Mouse (Mus musculus): ENCODE results near the gene Syn3. TPM values are rescaled to one million over a fixed set of nuclear protein-coding genes. Genes with fewer than 3 reads are reported as not detected.

Syn3 gene
- total RNA-seq, 2 experiments from 2014 or later = 28.1 to 34.6 TPM

DNA sequence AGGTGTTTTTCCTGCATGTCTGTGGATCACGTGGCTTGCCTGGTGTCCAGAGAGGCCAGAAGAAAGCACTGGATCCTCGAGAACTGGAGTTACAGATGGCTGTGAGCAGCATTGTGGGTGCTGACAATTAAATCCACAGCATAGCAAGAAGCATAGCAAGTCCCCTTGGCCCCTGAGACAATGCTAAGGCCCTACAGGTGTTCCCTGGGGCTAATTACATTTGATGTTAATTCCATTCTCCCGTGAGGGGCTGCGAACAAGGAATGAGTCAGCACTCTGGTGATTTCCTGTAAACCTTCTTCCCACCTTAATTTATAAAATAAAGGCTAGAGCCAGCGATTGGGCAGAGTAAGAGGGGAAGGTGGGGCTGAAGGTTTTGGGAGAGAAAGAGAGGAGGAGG, 479.9 kb downstream of the Syn3 start:
- intact Hi-C loops (cut with DNase I) = no loop called here
- DNase-seq (ENCODE audit: low spot score in 2 of 2) = no peak

DNA sequence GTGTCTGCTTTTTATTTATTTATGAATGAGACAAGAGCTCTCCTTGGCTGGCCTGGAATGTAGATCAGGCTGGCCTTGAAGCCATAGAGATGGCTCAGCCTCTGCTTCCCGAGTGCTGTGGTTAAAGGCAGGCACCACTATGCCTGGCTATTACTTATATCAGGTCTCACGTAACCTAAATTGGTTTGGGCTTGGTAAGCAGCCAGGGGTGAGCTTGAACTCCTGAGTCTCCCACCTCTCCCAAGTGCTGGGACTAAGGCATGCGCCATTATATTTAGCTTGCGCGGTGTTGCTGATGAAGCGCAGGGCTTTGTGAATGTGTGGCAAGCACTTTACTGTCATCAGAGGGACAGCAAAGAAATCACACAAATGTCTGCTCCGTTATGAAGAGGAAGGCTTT, 480.9 kb downstream of the Syn3 start:
- intact Hi-C loops (cut with DNase I) = no loop called here

DNA sequence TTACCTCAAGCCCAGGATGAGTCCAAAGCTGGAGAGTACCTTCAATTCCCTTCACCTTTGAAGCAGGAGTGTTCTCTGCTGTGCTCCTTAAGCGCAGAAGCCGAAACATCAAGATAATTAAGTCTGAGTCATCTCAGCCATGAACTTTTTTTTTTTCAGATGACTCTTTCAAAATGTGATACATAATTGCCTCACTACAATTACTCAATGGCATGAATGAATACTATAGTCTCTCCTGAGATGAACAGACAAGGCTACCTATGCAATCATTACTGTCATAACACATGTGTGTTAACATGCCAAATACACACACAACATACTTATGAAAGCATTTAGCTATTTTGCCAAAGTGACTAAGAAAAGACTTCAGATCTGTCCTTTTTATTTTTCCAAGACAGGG, 486.9 kb downstream of the Syn3 start, which contains the start of gene Bpifc:
TSS of gene Bpifc (minus strand) at position 115 of the 400 bp plus-strand sequence.
- DNase-seq (ENCODE audit: low spot score in 2 of 2) = no peak
- intact Hi-C loops (cut with DNase I) = no loop called here

More for the DNA sequence above, 480.9 kb downstream of the Syn3 start:
- no peak for DNase-seq (ENCODE audit: low spot score in 2 of 2)

DNA sequence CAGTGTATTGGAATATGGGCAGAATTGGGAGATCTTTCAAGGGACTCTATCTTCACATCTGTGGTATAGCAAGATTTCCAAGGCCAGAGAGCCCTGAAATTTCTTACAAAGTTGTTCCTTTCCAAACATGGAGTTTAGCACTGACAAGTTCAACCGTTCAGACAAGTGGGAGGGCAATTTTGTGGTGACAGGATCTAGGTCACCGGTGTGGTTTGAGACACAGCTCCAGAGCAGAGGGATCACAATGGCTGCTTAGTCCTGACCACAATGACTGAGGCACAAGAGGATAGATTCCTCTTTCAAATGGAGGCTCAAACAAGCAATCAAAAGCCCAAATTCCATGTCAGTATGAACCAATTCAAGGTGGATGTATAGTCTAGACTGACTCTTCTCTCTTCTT, 487.5 kb downstream of the Syn3 start:
- intact Hi-C loops (cut with DNase I) = no loop called here
- no peak for DNase-seq (ENCODE audit: low spot score in 2 of 2)

DNA sequence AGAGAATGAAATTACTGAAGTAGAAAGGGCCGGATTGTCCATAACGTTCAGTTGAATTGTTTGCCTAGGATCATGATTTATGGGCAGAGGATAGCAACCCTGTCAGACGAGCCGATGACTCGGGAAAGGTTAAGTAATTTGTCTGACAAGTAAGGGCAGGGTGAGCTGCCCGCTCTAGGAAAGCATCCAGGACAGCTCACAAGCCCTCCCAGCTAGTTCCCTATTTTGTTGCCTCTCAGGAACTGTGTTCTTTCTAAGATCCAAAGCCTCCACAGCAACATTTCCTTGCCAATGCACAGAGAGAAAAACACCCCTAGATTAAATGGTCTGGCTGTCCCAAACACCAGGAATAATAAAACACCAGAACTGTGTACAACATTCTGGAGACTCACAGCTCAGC, 488.1 kb downstream of the Syn3 start:
- no peak for DNase-seq (ENCODE audit: low spot score in 2 of 2)
- intact Hi-C loops (cut with DNase I) = no loop called here

DNA sequence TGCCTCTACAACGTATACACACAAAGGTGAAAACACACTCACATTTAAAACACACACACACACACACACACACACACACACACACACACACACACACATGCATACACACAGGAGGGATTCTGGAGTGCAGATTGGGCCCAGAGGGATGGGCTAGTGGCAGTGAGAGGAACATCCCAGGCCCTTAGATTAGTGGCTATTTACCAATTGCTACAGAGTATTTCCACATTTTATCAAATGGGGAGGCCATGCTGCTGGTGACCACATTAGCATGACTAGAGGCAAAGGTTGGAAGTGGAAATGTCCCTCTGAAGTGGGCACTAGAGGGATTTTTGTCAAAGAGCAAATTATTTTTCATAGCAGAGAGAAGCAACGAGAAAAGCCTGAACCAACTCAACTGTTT, 489.0 kb downstream of the Syn3 start:
- intact Hi-C loops (cut with DNase I) = no loop called here

DNA sequence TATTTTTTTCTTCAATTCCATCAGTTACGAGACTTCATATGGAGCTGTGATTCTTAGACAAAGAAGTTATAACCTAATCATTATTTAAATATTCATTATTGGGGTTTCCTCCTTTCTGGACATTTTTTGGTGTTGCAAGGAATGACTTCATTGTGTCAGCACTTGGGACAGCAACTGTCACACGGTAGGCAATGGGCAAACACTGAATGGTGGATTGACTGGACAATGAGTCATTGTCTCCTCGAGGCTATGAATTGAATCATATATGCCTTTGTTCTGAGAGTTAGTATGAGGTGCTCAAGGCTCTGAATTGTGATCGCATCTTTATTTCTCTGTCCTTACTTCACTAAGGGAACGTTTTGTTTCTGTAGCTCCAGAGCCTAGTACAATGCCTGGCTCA, 492.2 kb downstream of the Syn3 start:
- intact Hi-C loops (cut with DNase I) = no loop called here
- no peak for DNase-seq (ENCODE audit: low spot score in 2 of 2)

More for the DNA sequence above, 489.0 kb downstream of the Syn3 start:
- DNase-seq (ENCODE audit: low spot score in 2 of 2) = no peak

Other genes starting within 250 kb of the Syn3 start
- gene Timp3, start 198.5 kb downstream of the Syn3 start, total RNA-seq (2021) = 10 to 100 TPM; 53.4 to 70.4 TPM
- 100 to 1,000 TPM; 290 to 352 TPM for gene Hsp90b1, start 206.6 kb upstream of the Syn3 start, total RNA-seq (2021)
- 1 to 10 TPM; 1.3 to 1.7 TPM for gene Ttc41, start 206.9 kb upstream of the Syn3 start, total RNA-seq (2021)

All from left cerebral cortex, postnatal 36 days (tissue).